Mouse (Mus musculus) testis, adult 2 months (tissue): ENCODE data around the gene P3h2.

ENCODE experiments used
- CTCF ChIP-seq: fragments of 200-500 bp; IDR thresholded peaks from 2 replicates; pipeline ENCODE4 v1.5.1; 2012; ENCODE audit warnings: low read depth, mild to moderate bottlenecking, inconsistent platforms, low read length, moderate library complexity; ENCODE audit not compliant: control insufficient read depth, insufficient read depth, insufficient replicate concordance
- POLR2A ChIP-seq: fragments of 200-500 bp; IDR thresholded peaks from 2 replicates; pipeline ENCODE4 v1.6.1; 2012; ENCODE audit warnings: low read depth, mild to moderate bottlenecking, inconsistent platforms, low read length, moderate library complexity; ENCODE audit not compliant: control insufficient read depth

DNA sequence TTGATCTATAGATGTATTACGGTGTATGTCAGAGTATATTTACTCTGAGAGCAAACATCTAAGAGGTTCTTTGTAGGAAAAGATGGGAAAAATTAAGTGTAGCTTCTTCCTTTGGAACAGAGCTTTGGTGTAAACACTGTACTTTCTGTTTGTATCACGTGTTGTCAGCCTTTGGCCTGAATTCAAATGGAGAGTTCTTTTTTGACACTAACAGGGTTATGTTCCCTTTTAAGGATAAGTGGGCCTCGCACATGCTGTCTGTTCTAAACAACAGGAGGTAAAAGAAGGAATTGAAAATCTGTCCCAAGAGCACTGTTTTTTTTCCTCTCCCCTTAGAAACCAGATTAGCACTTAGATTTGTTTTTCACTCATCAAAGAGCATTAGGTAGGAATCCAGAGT is 70.1 kb downstream of the P3h2 start:
- TF ChIP-seq CTCF (no peak), POLR2A (no peak)
